Mouse (Mus musculus) mesoderm, embryonic 11.5 days (tissue): ENCODE results near the gene Vps13c.

Experiments used
- DNase-seq: peaks from one replicate; pipeline ENCODE4 v3.0.0-alpha.2; 2012; ENCODE audit warnings: low read depth, low spot score

Vps13c gene

GRCm38 (mm10) chr9:67831359-67832045 is 8.7 kb upstream of the Vps13c start:
- DNase-seq = peak; percentile 41

GRCm38 (mm10) chr9:67832046-67832605 is 8.1 kb upstream of the Vps13c start, which contains the start of gene C2cd4a:
Gene C2cd4a (minus strand): TSS chr9:67832330.
- DNase-seq = peak; percentile 76

GRCm38 (mm10) chr9:67834535-67834934 is 5.7 kb upstream of the Vps13c start:
- no peak for DNase-seq

- no peak for DNase-seq
Observed at GRCm38 (mm10) chr9:67837311-67837710, 2.9 kb upstream of the Vps13c start.

- no peak for DNase-seq
Observed at GRCm38 (mm10) chr9:67842797-67843196, 2.6 kb downstream of the Vps13c start.

GRCm38 (mm10) chr9:67845012-67845411 is 4.8 kb downstream of the Vps13c start:
- no peak for DNase-seq

GRCm38 (mm10) chr9:67845648-67846047 is 5.5 kb downstream of the Vps13c start:
- no peak for DNase-seq

GRCm38 (mm10) chr9:67846089-67846488 is 5.9 kb downstream of the Vps13c start:
- no peak for DNase-seq

- DNase-seq = no peak
Observed at GRCm38 (mm10) chr9:67847606-67848005, 7.4 kb downstream of the Vps13c start.

GRCm38 (mm10) chr9:67849397-67849796 is 9.2 kb downstream of the Vps13c start:
- no peak for DNase-seq

- DNase-seq = no peak
Observed at GRCm38 (mm10) chr9:67849846-67850245, 9.7 kb downstream of the Vps13c start.

GRCm38 (mm10) chr9:67851150-67851549 is 11.0 kb downstream of the Vps13c start:
- DNase-seq = no peak

GRCm38 (mm10) chr9:67860273-67860672 is 20.1 kb downstream of the Vps13c start:
- no peak for DNase-seq

GRCm38 (mm10) chr9:67863332-67863731 is 23.1 kb downstream of the Vps13c start:
- no peak for DNase-seq

GRCm38 (mm10) chr9:67864011-67864410 is 23.8 kb downstream of the Vps13c start:
- no peak for DNase-seq

- DNase-seq = no peak
Observed at GRCm38 (mm10) chr9:67865411-67865810, 25.2 kb downstream of the Vps13c start.

GRCm38 (mm10) chr9:67867411-67867810 is 27.2 kb downstream of the Vps13c start:
- DNase-seq = no peak

- no peak for DNase-seq
Observed at GRCm38 (mm10) chr9:67869691-67870450, 29.7 kb downstream of the Vps13c start.

GRCm38 (mm10) chr9:67874522-67875222 is 34.5 kb downstream of the Vps13c start:
- DNase-seq = no peak

- DNase-seq = no peak
Observed at GRCm38 (mm10) chr9:67875337-67875736, 35.1 kb downstream of the Vps13c start.

- DNase-seq = no peak
Observed at GRCm38 (mm10) chr9:67877081-67877718, 37.0 kb downstream of the Vps13c start.
